Comparison of ENCODE assay signal across 11 mouse cellular contexts in the genomic region with DNA sequence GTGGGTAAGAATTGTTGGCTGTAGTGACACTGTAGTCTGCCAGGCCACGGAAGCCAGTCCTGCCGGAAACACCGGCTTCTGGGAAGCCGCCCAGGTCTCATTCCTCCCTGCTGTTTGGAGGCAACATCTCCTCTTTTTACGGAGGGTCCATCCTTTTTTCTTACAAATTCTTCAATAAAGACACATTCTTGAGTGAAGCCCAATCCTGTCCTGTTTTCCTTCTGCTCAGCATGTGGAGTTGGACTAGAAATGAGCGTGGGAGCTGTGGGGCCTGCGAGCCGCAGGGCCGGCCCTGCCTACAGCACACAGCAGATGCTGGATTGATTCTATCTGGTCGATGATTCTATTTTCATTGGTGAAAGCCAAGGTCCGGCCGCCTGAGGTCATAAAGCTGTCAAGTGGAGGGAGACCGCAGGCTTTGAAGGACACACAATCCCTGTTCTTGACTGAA. TPM values are rescaled to one million over a fixed set of nuclear protein-coding genes. Genes with fewer than 3 reads are reported as not detected.
DNase-seq lines count a peak whose midpoint lies in the region; TF ChIP-seq lines count a peak whose summit lies in the region.
"Had no signal": no experiment of that assay in that cellular context is flagged by ENCODE, and none has a peak within 500 bp of the region (broad histone marks: within the 10 kb centered on the region; RNA-seq: fewer than 3 reads in every experiment).

No protein-coding gene starts in this region.

- no peak overlapping the region for H3K4me3 ChIP-seq in layer of hippocampus, adult 2 months
- H3K4me3 ChIP-seq: erythroblast, embryonic 14.5 days; heart, embryonic 13.5 days; lung, embryonic 15.5 days had no signal

- peak; percentile 48 for DNase-seq in gastrocnemius, postnatal 14 days
- no peak for DNase-seq in gastrocnemius, adult 18-20 months (ENCODE audit: low spot score)
- DNase-seq in layer of hippocampus, adult 2 months (ENCODE audit: low spot score in 2 of 2): no peak
- no peak for DNase-seq in layer of hippocampus, adult 18-20 months (ENCODE audit: low spot score in 2 of 2)
- peak; percentile 68 for DNase-seq in cerebellum, adult 11 months
- peak; percentile 61 to 68 for DNase-seq in heart, postnatal 10 days
- no peak for DNase-seq in spleen, postnatal 14 days (ENCODE audit: low spot score in 2 of 2)
- DNase-seq in right cerebral cortex, postnatal 36 days (ENCODE audit: low spot score in 2 of 2): no peak

- peak overlapping the region; percentile 1; the same call in 1 of the 2 replicates for H3K27ac ChIP-seq in layer of hippocampus, adult 2 months
- H3K27ac ChIP-seq: heart, embryonic 13.5 days; lung, embryonic 15.5 days had no signal

- intact Hi-C loops in gastrocnemius, postnatal 14 days (cut with DNase I; ENCODE audit: low total_unique reads): loop anchor here (5.0 kb wide), 1 partner anchor 37 kb away; no protein-coding TSS in a partner anchor
- intact Hi-C loops in heart, postnatal 10 days (cut with DNase I): no loop called here

- no peak for TF ChIP-seq CTCF in layer of hippocampus, adult 2 months (conservative IDR thresholded peaks at IDR 0.05)

RNA-seq across cellular contexts. Expression of gene Col8a2, which starts 10.9 kb away (rescaled TPM):
- total RNA-seq in gastrocnemius, postnatal 14 days (2021): 1 to 10 TPM; 4.7 to 5.6 TPM
- 1 to 10 TPM in 1 of 2 experiments, under 1 TPM in 1; 0.89 to 1.4 TPM for total RNA-seq in gastrocnemius, adult 18-20 months (2021)
- 1 to 10 TPM; 1.2 to 1.5 TPM for total RNA-seq in layer of hippocampus, adult 2 months (2021)
- 1 to 10 TPM; 1.7 to 2.3 TPM for total RNA-seq in layer of hippocampus, adult 18-20 months (2021)
- 1 to 10 TPM; 1.8 to 2.1 TPM for total RNA-seq in heart, postnatal 10 days (2021)

RNA-seq across cellular contexts. Expression of gene Trappc3, which starts 13.6 kb away (rescaled TPM):
- total RNA-seq in gastrocnemius, postnatal 14 days (2021): 10 to 100 TPM; 22.2 to 24.3 TPM
- 10 to 100 TPM; 21.0 to 26.8 TPM for total RNA-seq in gastrocnemius, adult 18-20 months (2021)
- 10 to 100 TPM; 85.4 to 90.5 TPM for total RNA-seq in layer of hippocampus, adult 2 months (2021)
- 10 to 100 TPM; 83.4 to 87.4 TPM for total RNA-seq in layer of hippocampus, adult 18-20 months (2021)
- total RNA-seq in heart, postnatal 10 days (2021): 10 to 100 TPM; 50.8 to 54.0 TPM

RNA-seq across cellular contexts. Expression of gene Map7d1, which starts 19.6 kb away (rescaled TPM):
- 100 to 1,000 TPM; 165 to 201 TPM for total RNA-seq in gastrocnemius, postnatal 14 days (2021)
- total RNA-seq in gastrocnemius, adult 18-20 months (2021): 100 to 1,000 TPM; 185 to 200 TPM
- total RNA-seq in layer of hippocampus, adult 2 months (2021): 100 to 1,000 TPM; 246 to 249 TPM
- total RNA-seq in layer of hippocampus, adult 18-20 months (2021): 100 to 1,000 TPM; 245 to 258 TPM
- 100 to 1,000 TPM; 214 to 239 TPM for total RNA-seq in heart, postnatal 10 days (2021)

RNA-seq across cellular contexts. Expression of gene Adprhl2, which starts 45.8 kb away (rescaled TPM):
- 10 to 100 TPM in 1 of 2 experiments, 1 to 10 TPM in 1; 9.8 to 11.5 TPM for total RNA-seq in gastrocnemius, postnatal 14 days (2021)
- total RNA-seq in gastrocnemius, adult 18-20 months (2021): 1 to 10 TPM; 6.7 to 8.7 TPM
- 10 to 100 TPM; 32.2 to 33.0 TPM for total RNA-seq in layer of hippocampus, adult 2 months (2021)
- total RNA-seq in layer of hippocampus, adult 18-20 months (2021): 10 to 100 TPM; 29.1 to 32.3 TPM
- 10 to 100 TPM; 17.0 to 18.9 TPM for total RNA-seq in heart, postnatal 10 days (2021)

RNA-seq across cellular contexts. Expression of gene Tekt2, which starts 49.8 kb away (rescaled TPM):
- 1 to 10 TPM in 1 of 2 experiments, under 1 TPM in 1; 0.74 to 1.1 TPM for total RNA-seq in gastrocnemius, postnatal 14 days (2021)
- total RNA-seq in gastrocnemius, adult 18-20 months (2021): under 1 TPM; 0.62 to 0.66 TPM
- 1 to 10 TPM; 1.3 to 1.6 TPM for total RNA-seq in layer of hippocampus, adult 2 months (2021)
- total RNA-seq in layer of hippocampus, adult 18-20 months (2021): under 1 TPM; 0.94 to 0.99 TPM
- total RNA-seq in heart, postnatal 10 days (2021): under 1 TPM; 0.69 to 0.74 TPM

Comparison
In these comparisons a context has a peak if more than half of its experiments do, and no peak if none do; other contexts are left out.
1. DNase-seq: peak in gastrocnemius, postnatal 14 days (single experiment), cerebellum, adult 11 months (single experiment) and heart, postnatal 10 days (2 of 2); none in gastrocnemius, adult 18-20 months (single experiment), layer of hippocampus, adult 2 months (0 of 2), layer of hippocampus, adult 18-20 months (0 of 2), spleen, postnatal 14 days (0 of 2) and right cerebral cortex, postnatal 36 days (0 of 2).